Mouse (Mus musculus): ENCODE data around the gene Zfyve9.

Zfyve9 gene

DNA sequence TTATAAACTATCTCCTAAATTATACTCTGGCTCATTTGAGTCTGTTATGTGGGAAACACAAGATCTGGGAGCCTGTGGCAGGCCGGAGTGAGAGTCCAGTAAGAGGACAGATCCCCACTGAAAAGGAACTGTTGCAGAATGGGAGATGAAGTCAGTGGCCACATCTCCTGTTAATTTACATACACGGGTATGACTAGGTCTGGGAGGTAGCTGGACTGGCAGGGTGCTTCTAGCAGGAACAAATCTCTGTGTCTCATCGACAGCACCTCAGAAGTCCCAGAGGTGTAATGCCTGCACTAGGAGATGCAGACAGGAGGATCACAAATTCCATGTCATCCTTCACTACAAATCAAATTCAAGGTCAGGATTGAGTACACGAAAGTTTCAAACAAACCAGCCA is 162.0 kb downstream of the Zfyve9 start:
- in situ Hi-C loops (cut with MboI, MseI): loop anchor here in 1 of 2 experiments (25.0 kb wide), 1 partner anchor 1781 kb away; no protein-coding TSS in a partner anchor

DNA sequence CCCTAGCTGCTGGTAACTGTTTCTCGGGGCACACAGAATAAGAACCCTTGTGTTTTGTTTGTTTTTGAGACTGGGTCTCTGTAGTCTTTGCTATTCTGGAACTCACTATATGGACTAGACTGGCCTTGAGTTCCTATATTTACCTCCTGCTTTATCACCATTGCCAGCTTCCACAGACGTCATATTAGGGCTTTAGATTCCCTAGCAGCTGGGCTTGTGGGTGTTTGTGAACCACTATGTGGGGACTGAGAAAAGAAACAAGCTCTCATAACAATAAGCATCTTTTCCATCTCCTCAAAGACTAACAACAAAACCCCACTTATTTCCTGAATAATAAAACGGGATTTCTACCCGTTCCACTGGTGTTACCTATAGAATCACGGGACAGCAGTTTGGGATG is 169.7 kb downstream of the Zfyve9 start:
- in situ Hi-C loops (cut with MboI, MseI): loop anchor here in 1 of 2 experiments (25.0 kb wide), 1 partner anchor 1774 kb away; no protein-coding TSS in a partner anchor

DNA sequence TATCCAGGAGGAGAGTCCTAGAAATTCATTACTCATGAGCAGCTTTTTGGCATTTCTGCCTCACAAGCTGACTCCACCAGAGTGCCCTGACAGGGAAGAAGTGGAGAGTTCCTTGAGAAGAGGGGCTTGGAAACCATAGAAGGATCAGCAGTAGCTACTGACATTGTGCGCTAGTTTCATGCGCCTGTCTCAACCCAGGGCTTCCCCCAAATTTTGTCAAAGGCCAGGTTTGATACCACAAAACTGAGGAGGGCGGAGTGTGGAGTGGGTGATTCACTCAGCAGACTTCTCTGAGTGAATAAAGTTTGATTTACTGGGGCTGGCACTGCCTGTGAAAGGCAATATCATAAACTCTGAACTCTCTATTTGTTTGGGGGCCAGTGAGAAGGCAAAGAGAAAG is 171.9 kb downstream of the Zfyve9 start:
- in situ Hi-C loops (cut with MboI, MseI): loop anchor here in 1 of 2 experiments (25.0 kb wide), 1 partner anchor 1771 kb away; no protein-coding TSS in a partner anchor

DNA sequence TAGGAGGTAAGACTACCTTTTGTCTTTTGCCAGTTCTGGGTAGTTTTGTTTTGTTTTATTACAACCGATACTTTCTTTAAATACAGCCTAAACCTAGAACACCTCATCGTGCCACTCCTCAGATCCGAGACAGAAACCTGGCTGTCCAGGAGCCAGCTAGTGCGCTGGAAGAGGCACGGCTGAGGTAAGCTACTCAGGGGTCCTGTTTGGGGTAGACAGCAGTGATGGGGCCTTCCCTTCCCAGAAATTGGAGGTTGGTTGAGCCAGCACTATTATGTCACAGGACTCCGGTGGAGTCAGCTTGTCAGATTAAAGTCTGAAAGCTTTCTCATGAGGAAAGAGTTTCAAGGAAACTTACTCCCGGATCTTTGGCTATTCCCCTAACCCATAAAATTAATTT is 178.7 kb downstream of the Zfyve9 start:
- in situ Hi-C loops (cut with MboI, MseI): loop anchor here in 1 of 2 experiments (25.0 kb wide), 1 partner anchor 1765 kb away; no protein-coding TSS in a partner anchor

DNA sequence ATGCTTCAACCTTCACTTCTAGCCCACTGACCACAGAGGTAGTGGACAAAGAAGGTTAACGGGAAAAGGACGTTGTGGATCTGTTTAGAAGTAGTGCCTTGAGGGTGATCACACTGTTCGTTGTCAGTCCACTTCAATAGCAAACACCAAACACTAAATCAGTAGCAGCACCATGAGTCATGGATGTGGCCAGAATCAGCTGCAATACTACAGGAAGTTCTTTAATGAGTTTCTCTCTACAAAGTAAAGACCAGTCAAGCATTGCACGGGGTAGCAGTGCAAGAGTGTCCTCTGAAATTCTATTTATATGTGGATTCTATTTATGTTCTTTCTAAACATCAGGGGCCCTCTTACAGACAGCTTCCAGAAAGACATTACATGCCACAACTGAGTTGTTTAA is 182.3 kb downstream of the Zfyve9 start:
- in situ Hi-C loops (cut with MboI, MseI): no loop called here

DNA sequence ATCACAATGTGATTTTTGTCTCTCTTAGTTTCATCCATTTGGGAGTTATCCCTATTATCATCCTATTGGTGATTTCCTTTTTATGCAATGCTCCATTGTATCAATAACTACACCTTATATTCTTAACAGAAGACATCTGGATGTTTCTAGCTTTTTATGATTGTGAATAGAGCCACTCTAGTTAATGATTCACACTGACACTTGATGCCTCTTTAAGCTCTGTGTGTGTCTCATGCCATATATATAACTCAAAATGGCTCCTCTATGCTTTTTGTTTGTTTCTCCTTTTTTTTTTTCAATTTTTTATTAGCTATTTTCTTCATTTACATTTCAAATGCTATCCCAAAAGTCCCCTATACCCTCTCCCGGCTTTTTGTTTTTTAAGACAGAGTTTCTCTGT is 184.8 kb downstream of the Zfyve9 start:
- in situ Hi-C loops (cut with MboI, MseI): no loop called here

DNA sequence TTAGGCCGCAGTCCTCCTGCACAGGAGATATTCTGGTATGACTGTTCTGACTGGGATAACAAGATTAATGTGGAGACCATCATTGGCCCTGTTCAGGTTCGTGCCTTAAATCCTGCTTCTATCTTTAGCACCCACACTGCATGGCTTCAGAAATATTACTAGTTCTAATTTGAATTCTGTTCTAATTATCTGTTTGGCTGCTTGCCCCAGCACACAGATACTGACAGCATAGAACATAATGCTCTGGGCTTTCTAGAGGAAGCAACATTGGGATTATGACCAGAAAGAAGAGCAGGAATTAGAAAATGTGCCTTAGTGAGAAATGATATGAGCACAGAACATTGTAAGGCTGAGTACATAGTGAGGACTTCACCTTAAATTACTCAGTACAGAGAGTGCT is 187.2 kb downstream of the Zfyve9 start:
- in situ Hi-C loops (cut with MboI, MseI): no loop called here

All from T-helper 17 cell (primary cell).